Mouse (Mus musculus): ENCODE results near the gene Flcn.

DNA sequence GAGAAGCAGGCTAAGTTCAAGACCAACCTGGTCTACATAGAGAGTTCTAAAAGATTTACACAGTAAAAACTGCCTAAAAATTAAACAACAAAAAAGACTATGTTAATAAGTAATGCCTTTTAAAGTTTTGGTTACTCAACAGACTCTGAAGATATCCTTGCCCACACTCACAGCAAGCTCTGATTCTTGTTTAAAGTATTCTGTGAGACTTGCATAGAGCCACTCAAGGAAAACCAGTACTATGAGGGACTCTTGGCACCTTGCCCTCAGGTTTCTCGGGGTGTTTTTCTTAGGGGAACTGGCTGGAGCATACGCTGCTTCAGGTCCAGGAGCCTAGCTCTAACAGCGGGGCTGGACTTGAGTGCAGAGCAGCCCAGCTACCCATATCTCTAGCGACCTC lies 30.4 kb downstream of the Flcn start:
- TF ChIP-seq CTCF (IDR thresholded peaks at IDR 0.05; ENCODE audit: borderline replicate concordance, extremely low read depth, insufficient read depth, insufficient read length) (no peak), POLR2A (IDR thresholded peaks at IDR 0.05; ENCODE audit: borderline replicate concordance, extremely low read depth, insufficient read depth, insufficient read length, poor library complexity, severe bottlenecking) (no peak)

All from brain, embryonic 14.5 days (tissue).